Mouse (Mus musculus): ENCODE data around the gene Dbp.

DNA sequence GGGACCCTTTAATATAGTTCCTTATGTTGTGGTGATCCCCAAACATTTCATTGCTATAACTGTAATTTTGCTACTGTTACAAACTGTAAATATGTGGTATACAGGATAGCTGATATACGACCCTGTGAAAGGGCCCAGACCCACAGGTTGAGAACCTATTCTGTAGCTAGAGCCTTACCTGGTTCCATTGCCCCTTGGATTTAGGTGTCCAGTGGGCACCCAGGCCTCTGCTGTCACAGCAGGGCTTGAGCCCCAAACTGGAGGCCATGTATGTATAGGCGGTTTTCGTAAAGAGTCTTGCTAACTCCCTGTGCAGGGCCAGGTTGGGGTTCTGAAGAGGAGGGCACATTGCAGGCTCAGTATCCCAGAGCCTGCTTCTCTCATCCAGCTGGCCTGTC lies 11.6 kb downstream of the Dbp start:
- no peak for TF ChIP-seq RCOR1 (IDR thresholded peaks at IDR 0.05; ENCODE audit: low read depth, low read length)
- TF ChIP-seq MXI1 (IDR thresholded peaks at IDR 0.05; ENCODE audit: low read depth, low read length), result no peak
- TF ChIP-seq E2F4 (IDR thresholded peaks at IDR 0.05; ENCODE audit: borderline replicate concordance, low read depth, low read length), result no peak
- no peak for TF ChIP-seq TCF12 (IDR thresholded peaks at IDR 0.05; ENCODE audit: low read depth, low read length)
- no peak for TF ChIP-seq POLR2A (IDR thresholded peaks at IDR 0.05; ENCODE audit: control insufficient read depth in 1 of 2, insufficient read depth in 1 of 2, low read depth in 1 of 2, low read length in 2 of 2, poor library complexity in 1 of 2)
- TF ChIP-seq POLR2AphosphoS2 (IDR thresholded peaks at IDR 0.05; ENCODE audit: low read length), result no peak; the same call in 1 of the 2 replicates
- TF ChIP-seq CHD1 (IDR thresholded peaks at IDR 0.05; ENCODE audit: low read depth, low read length), result no peak; the same call in 1 of the 2 replicates
- no peak for TF ChIP-seq GATA1 (IDR thresholded peaks at IDR 0.05; ENCODE audit: low read depth, low read length)
- TF ChIP-seq CTCF (IDR thresholded peaks at IDR 0.05 in 2 of 3, conservative IDR thresholded peaks at IDR 0.05 in 1 of 3; ENCODE audit: control insufficient read depth in 1 of 3, insufficient read depth in 1 of 3, low read depth in 2 of 3, low read length in 3 of 3, poor library complexity in 1 of 3, severe bottlenecking in 1 of 3), result no peak
